Comparison of ENCODE assay signal across 9 mouse cellular contexts in the genomic region with DNA sequence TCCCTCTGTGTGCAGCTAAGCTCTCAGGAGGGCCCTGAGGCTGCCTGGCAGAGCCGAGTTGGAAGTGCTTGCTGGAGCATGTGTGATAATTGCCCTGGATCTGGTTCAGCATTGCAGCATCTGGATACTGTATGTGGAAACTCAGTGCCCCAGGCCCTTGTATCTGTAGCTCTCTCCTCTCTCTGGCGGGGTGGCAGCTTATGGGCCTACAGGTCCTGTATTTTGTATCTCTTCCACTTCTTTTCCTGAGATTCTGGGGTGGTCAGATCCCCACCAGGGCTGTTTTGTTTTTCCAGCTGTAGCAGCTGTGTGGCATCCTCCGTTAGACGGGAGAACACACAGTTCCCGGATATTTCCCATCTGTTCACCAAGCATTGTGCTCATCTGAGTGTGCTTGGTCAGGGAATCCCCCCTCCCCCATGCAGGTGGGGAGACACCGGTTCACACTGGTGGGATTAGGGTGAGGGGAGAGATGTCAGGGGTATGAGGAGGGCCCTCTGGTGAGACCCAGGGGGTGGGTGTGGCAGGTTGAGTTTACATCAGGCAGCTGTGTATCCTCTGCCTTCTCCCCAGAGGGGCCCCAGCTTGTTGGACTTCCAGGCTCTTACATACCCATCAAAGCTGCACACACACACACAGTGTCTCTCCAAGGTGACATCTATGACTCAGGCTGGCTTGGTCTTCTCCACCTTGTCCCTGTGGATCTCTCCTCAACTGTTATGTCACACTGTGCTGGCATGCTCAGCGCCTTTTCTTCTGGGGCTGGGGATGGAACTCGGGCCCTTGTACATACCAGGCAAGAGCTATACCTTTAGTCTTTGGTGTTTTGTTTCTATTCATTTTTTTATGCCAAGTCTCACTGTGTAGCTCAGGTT. TPM values are rescaled to one million over a fixed set of nuclear protein-coding genes. Genes with fewer than 3 reads are reported as not detected.
DNase-seq lines count a peak whose midpoint lies in the region; ATAC-seq and TF ChIP-seq lines count a peak whose summit lies in the region.
"Had no signal": no experiment of that assay in that cellular context is flagged by ENCODE, and none has a peak within 500 bp of the region (broad histone marks: within the 10 kb centered on the region; RNA-seq: fewer than 3 reads in every experiment).

No protein-coding gene starts in this region.

- peaks cover 98% of the 10 kb centered on the region for H3K4me1 ChIP-seq in E14TG2a.4 (replicated peaks; ENCODE audit: low read depth, low read length)
- H3K4me1 ChIP-seq in limb, embryonic 12.5 days (replicated peaks): peaks cover 27% of the 10 kb centered on the region
- H3K4me1 ChIP-seq: midbrain, embryonic 13.5 days had no signal

- H3K4me3 ChIP-seq in E14TG2a.4 (replicated peaks; ENCODE audit: low read length): peak overlapping the region; percentile 43
- H3K4me3 ChIP-seq in limb, embryonic 12.5 days (replicated peaks): no peak overlapping the region
- H3K4me3 ChIP-seq: midbrain, embryonic 13.5 days had no signal

- DNase-seq in MN1 (ENCODE audit: low spot score): peak; percentile 64
- DNase-seq in gastrocnemius, postnatal 36 days: peak; percentile 11 to 25
- DNase-seq in spleen, postnatal 36 days (ENCODE audit: low spot score in 2 of 2): no peak
- no peak for DNase-seq in B cell, adult 2 months
- DNase-seq in right cerebral cortex, postnatal 25 days: no peak

- H3K36me3 ChIP-seq in E14TG2a.4 (ENCODE audit: insufficient read depth, low read length): 0 out of 2 replicates have a peak, but pooled peaks cover 6% of the 10 kb centered on the region
- H3K36me3 ChIP-seq in limb, embryonic 12.5 days: no peaks in the 10 kb centered on the region
- H3K36me3 ChIP-seq: midbrain, embryonic 13.5 days had no signal

- intact Hi-C loops in gastrocnemius, postnatal 36 days (cut with DNase I): no loop called here

- H3K9ac ChIP-seq in limb, embryonic 12.5 days (replicated peaks): no peak overlapping the region
- H3K9ac ChIP-seq: midbrain, embryonic 13.5 days had no signal

- no peaks in the 10 kb centered on the region for H3K27me3 ChIP-seq in E14TG2a.4 (ENCODE audit: insufficient read depth, low read length)
- no peaks in the 10 kb centered on the region for H3K27me3 ChIP-seq in limb, embryonic 12.5 days
- H3K27me3 ChIP-seq: midbrain, embryonic 13.5 days had no signal

- no peak overlapping the region for H3K4me2 ChIP-seq in limb, embryonic 12.5 days
- H3K4me2 ChIP-seq: midbrain, embryonic 13.5 days had no signal

- peak overlapping the region; percentile 73 for H3K27ac ChIP-seq in limb, embryonic 12.5 days
- H3K27ac ChIP-seq: midbrain, embryonic 13.5 days had no signal

- no peaks in the 10 kb centered on the region for H3K9me3 ChIP-seq in E14TG2a.4 (ENCODE audit: low read length)
- H3K9me3 ChIP-seq in limb, embryonic 12.5 days: no peaks in the 10 kb centered on the region
- H3K9me3 ChIP-seq: midbrain, embryonic 13.5 days had no signal

- TF ChIP-seq CTCF in E14TG2a.4 (conservative IDR thresholded peaks at IDR 0.05; ENCODE audit: low read length): no peak

- ATAC-seq in limb, embryonic 12.5 days (ENCODE audit: insufficient number of reproducible peaks, insufficient read depth, low FRiP score, low TSS enrichment, low read depth): no peak
- ATAC-seq in granulocyte monocyte progenitor cell, adult 5-6 weeks (replicated peaks; ENCODE audit: poor library complexity, severe bottlenecking): no peak
- ATAC-seq: midbrain, embryonic 13.5 days had no signal

- 50% methylated on average over 8 of the region's 8 CpGs for WGBS in limb, embryonic 12.5 days

RNA-seq across cellular contexts. Expression of gene Arhgef3, which starts 30.7 kb away (rescaled TPM):
- total RNA-seq in gastrocnemius, postnatal 36 days (2021): 10 to 100 TPM in 1 of 2 experiments, 1 to 10 TPM in 1; 8.7 to 10.1 TPM
- polyA plus RNA-seq in limb, embryonic 12.5 days (2016; fragmentation: Nextera tagmentation; extraction: Ambion mirVana): 26.6 and 27.4 TPM in 2 replicates
- total RNA-seq in granulocyte monocyte progenitor cell, adult 5-6 weeks (2014; fragmentation: Nextera tagmentation): 14.5 and 14.7 TPM in 2 replicates
- total RNA-seq in granulocyte monocyte progenitor cell, adult 5-6 weeks (2017): 13.8 and 20.3 TPM in 2 replicates

Comparison
In these comparisons a context has a peak if more than half of its experiments do, and no peak if none do; other contexts are left out.
1. DNase-seq: peak in MN1 (single experiment) and gastrocnemius, postnatal 36 days (2 of 2); none in spleen, postnatal 36 days (0 of 2), B cell, adult 2 months (0 of 2) and right cerebral cortex, postnatal 25 days (single experiment).